Mouse (Mus musculus) midbrain, embryonic 12.5 days (tissue): ENCODE results near the gene Fam76b. TPM values are rescaled to one million over a fixed set of nuclear protein-coding genes. Genes with fewer than 3 reads are reported as not detected.

Experiments
- ATAC-seq: fragments of 200-750 bp; cut with Nextera tagmentation; 2 replicates; pipeline ENCODE4 v1.8.0; 2017; ENCODE audit warnings: low read depth, moderate TSS enrichment, moderate library complexity; ENCODE audit not compliant: low FRiP score
- H3K27ac ChIP-seq: fragments of 300-500 bp; sonication (generic); replicated peaks from 2 replicates; pipeline ENCODE4 v1.5.1; 2016; ENCODE audit warnings: mild to moderate bottlenecking
- H3K27me3 ChIP-seq: fragments of 300-500 bp; sonication (generic); 2 replicates; pipeline ENCODE4 v1.6.1; 2016; ENCODE audit warnings: mild to moderate bottlenecking
- H3K36me3 ChIP-seq: fragments of 300-500 bp; sonication (generic); 2 replicates; pipeline ENCODE4 v1.6.1; 2016
- H3K4me1 ChIP-seq: fragments of 300-500 bp; sonication (generic); 2 replicates; pipeline ENCODE4 v1.6.1; 2016
- H3K4me2 ChIP-seq: fragments of 300-500 bp; sonication (generic); replicated peaks from 2 replicates; pipeline ENCODE4 v1.6.1; 2016; ENCODE audit warnings: mild to moderate bottlenecking, moderate library complexity
- H3K4me3 ChIP-seq: fragments of 300-500 bp; sonication (generic); 2 replicates; pipeline ENCODE4 v1.5.1; 2016; ENCODE audit warnings: mild to moderate bottlenecking
- H3K9ac ChIP-seq: fragments of 300-500 bp; sonication (generic); replicated peaks from 2 replicates; pipeline ENCODE4 v1.6.1; 2016; ENCODE audit warnings: mild to moderate bottlenecking, moderate library complexity
- H3K9me3 ChIP-seq: fragments of 300-500 bp; sonication (generic); 2 replicates; pipeline ENCODE4 v1.6.1; 2016; ENCODE audit warnings: mild to moderate bottlenecking
- WGBS: fragments of 180-500 bp; shearing (Covaris S2); methylation state at CpG from one replicate; pipeline ENCODE4 v1.1.7; 2016; 5-methylcytosine and 5-hydroxymethylcytosine counted together
- polyA plus RNA-seq: library from polyadenylated mRNA; unstranded; fragments of >200 nt; fragmentation: Nextera tagmentation; extraction: Ambion mirVana; gene quantifications from 2 replicates; pipeline ENCODE4 v1.2.1, GENCODE M21; 2016

Fam76b gene
- polyA plus RNA-seq, 1 experiment from 2014 or later = 32.6 TPM

- no peak overlapping the region for H3K27ac ChIP-seq
- H3K27me3 ChIP-seq = no peaks in the 10 kb centered on the region
- no peaks in the 10 kb centered on the region for H3K36me3 ChIP-seq
- no peaks in the 10 kb centered on the region for H3K4me1 ChIP-seq
- H3K9ac ChIP-seq = no peak overlapping the region
- no peak for ATAC-seq
- H3K9me3 ChIP-seq = no peaks in the 10 kb centered on the region
- WGBS = 95% methylated on average over 3 of the region's 3 CpGs
- no peak overlapping the region for H3K4me3 ChIP-seq
- H3K4me2 ChIP-seq = no peak overlapping the region
Measured at GRCm38 (mm10) chr9:13902030-13902429, 74.5 kb downstream of the Fam76b start.

GRCm38 (mm10) chr9:13904091-13904779 lies 76.7 kb downstream of the Fam76b start:
- H3K4me3 ChIP-seq = no peak overlapping the region
- no peak for ATAC-seq

More at GRCm38 (mm10) chr9:13904091-13904779, 76.7 kb downstream of the Fam76b start:
- Histone ChIP-seq H3K27me3 (no peaks in the 10 kb centered on the region), H3K4me2 (no peak overlapping the region), H3K9me3 (no peaks in the 10 kb centered on the region), H3K36me3 (no peaks in the 10 kb centered on the region), H3K27ac (no peak overlapping the region), H3K4me1 (no peaks in the 10 kb centered on the region), H3K9ac (no peak overlapping the region)
- 94% methylated on average over 5 of the region's 5 CpGs for WGBS

Other genes with a start within 250 kb of the Fam76b start
- 75.5 and 80.1 TPM in 2 replicates for gene Mtmr2, start 79.3 kb upstream of the Fam76b start, polyA plus RNA-seq
- gene Cep57, start 609 bp upstream of the Fam76b start, polyA plus RNA-seq = 61.2 and 66.7 TPM in 2 replicates